Mouse (Mus musculus) fat pad, adult 2 months (tissue): ENCODE measurements at regions not wholly inside any gene's neighbourhood (a gene's known extent, or its start where the extent isn't known, plus 50 kb on each side); places are given as distances from the start of the nearest gene placed in this dataset.

ENCODE experiments used
- DNase-seq: peaks from one replicate; pipeline ENCODE4 v3.0.0-alpha.2; 2011; ENCODE audit warnings: low read depth, low spot score; ENCODE audit errors: extremely low read depth

DNA sequence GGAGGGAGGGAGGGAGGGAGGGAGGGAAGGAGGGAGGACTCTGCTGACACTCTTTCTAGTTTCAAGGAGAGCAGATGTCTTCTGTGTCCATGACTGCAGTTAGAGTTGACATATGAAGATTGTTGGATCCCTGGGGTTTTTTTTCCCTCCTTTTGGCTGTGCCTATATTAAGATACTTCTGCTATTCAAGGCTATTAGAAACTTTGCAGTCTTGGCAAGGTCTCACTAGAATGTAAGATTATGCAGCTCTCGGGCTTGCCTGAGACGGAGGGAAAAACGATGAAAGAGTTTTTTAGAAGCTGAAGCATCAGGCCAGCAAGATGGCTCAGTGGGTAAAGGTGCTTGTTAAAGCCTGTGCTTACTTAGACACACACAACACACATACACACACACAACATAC is 83.5 kb upstream of the Sfswap start:
- DNase-seq = no peak

DNA sequence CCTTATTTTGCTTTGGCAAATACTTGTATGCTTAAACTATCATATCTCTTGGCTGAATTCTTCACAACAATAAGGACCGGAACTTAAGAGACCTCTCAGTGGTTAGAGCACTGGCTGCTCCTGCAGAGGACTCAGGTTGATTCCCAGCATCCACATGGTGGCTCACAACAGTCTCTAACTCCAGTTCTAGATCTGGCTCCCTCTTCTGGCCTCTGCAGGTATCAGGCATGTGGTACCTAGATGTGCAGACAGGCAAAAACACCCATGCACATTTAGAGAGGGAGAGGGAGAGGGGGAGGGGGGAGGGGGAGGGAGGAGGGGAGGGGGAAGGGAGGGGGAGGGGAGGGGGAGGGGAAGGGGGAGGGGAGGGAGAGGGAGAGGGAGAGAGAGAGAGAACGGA is 80.0 kb upstream of the Sfswap start:
- DNase-seq = no peak

DNA sequence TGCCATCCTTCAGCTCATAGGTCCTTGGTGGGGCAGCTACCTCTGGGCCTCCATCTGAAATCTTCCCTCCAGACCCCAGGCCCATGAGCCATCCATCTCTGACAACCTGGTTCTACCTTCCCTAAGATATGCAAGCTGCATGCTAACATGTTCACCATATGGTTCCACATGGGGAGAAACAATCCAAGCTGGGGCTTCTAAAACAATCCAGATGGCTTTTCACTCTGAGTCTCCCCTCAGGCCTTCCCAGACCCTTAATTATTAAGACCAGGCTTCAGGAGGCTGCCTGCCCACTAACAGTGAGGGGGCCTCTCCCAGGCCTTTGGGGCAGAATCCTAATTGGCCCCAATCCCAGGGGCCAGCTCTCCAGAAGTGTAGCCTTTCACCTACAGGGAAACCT is 71.1 kb upstream of the Sfswap start:
- no peak for DNase-seq

DNA sequence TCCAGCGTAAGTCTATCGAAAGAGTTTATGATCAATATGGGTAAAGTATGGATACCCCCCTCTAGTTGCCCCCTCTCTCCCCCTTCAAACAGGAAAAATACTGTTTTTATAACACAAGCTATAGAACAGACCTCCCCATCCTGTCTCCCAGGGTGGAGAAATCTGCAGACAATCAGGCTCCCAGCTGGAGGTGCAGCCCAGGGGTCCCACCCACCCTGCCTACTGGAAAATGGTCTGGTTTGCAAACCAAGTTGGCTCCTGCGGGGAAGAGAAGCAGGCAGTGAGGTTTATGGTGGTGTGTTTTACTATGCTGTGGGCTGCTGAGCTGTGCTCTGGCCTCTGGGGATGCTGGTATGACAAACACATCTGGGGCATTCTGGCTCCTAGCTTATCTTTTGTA is 70.7 kb upstream of the Sfswap start:
- DNase-seq = no peak

DNA sequence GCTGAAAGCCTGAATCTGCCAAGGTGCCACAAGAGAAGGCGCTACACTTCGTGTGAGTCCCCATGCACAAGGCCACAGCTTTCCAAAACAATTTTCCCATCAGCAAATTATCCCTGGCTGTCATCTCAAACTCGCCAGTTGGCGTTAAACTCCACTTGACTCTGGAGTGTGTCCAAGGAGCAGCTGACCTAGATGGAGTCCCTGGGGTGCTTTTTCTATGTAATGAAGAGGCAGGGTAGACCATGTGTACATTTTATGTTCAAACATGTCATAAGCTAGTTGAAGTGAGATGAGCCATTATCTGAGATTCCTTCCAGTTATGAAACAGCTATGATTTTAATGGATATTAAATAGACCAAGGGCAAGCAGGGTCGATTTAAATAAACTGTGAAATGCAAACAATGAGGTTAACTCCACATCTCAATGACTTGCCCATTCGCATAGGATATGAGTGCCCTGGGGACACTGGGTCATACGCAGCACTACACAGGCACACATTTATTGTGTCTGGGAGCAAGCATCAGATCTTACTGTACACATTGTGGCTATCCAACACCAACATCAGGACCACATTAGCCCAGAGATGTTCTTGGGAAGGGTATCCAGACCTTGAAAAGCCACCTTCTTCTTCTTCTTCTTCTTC is 51.0 kb upstream of the Sfswap start:
- DNase-seq = no peak
